Mouse (Mus musculus) brain, embryonic 14.5 days (tissue): ENCODE measurements around the gene Miga2.

Experiments used
- CTCF ChIP-seq: fragments of 200-500 bp; IDR thresholded peaks from 2 replicates; pipeline ENCODE4 v1.5.1; 2012; ENCODE audit warnings: inconsistent platforms, mild to moderate bottlenecking, moderate library complexity, borderline replicate concordance; ENCODE audit not compliant: insufficient read depth, insufficient read length; ENCODE audit errors: extremely low read depth
- POLR2A ChIP-seq: fragments of 200-500 bp; IDR thresholded peaks from 2 replicates; pipeline ENCODE4 v1.6.1; 2012; ENCODE audit warnings: mild to moderate bottlenecking, inconsistent platforms, borderline replicate concordance; ENCODE audit not compliant: poor library complexity, insufficient read depth, insufficient read length, severe bottlenecking; ENCODE audit errors: extremely low read depth

DNA sequence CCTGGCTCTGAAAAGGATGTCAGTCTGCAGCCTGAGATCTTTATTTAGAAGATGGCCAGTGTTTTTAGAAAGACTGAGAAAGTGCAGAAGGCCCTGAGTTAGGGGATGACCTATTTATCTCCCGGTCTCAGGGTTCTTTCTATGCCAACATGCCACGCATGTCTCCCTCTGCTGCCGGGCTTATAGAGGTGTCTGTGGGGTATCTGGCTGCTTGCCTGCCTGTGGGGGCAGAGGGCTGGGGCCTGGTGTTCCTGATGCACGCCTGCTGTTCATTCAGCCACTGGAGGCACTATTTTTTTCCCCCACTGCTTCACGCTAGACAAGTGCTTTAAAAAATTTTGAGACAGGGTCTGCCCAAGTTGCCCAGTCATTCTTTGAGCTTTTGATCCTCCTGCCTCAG, 2.2 kb downstream of the Miga2 start:
- TF ChIP-seq CTCF (no peak), POLR2A (no peak)
